Mouse (Mus musculus) intestine, postnatal 0 days (tissue): ENCODE results near the gene Dnaic2. TPM values are rescaled to one million over a fixed set of nuclear protein-coding genes. Genes with fewer than 3 reads are reported as not detected.
A peak's percentile ranks its signal among the peaks of the same experiment; 100 is the strongest.

ENCODE experiments used
- ATAC-seq: fragments of 200-750 bp; cut with Nextera tagmentation; 2 replicates; pipeline ENCODE4 v1.8.0; 2017; ENCODE audit warnings: mild to moderate bottlenecking, moderate TSS enrichment, moderate library complexity
- H3K27ac ChIP-seq: fragments of 300-500 bp; sonication (generic); 2 replicates; pipeline ENCODE4 v1.5.1; 2014; ENCODE audit warnings: mild to moderate bottlenecking, low read depth, low read length, moderate library complexity
- H3K27me3 ChIP-seq: fragments of 300-500 bp; sonication (generic); replicated peaks from 2 replicates; pipeline ENCODE4 v1.6.1; 2014; ENCODE audit warnings: low read length, mixed read lengths; ENCODE audit not compliant: control insufficient read depth, insufficient read depth
- H3K36me3 ChIP-seq: fragments of 300-500 bp; sonication (generic); 2 replicates; pipeline ENCODE4 v1.6.1; 2014; ENCODE audit warnings: mild to moderate bottlenecking, moderate library complexity; ENCODE audit not compliant: control insufficient read depth, insufficient read depth
- H3K4me1 ChIP-seq: fragments of 300-500 bp; sonication (generic); replicated peaks from 2 replicates; pipeline ENCODE4 v1.6.1; 2014; ENCODE audit warnings: antibody characterized with exemption, low read length, mixed read lengths; ENCODE audit not compliant: control insufficient read depth, insufficient read depth
- H3K4me2 ChIP-seq: fragments of 300-500 bp; sonication (generic); replicated peaks from 2 replicates; pipeline ENCODE4 v1.6.1; 2014; ENCODE audit warnings: low read depth, mild to moderate bottlenecking, moderate library complexity
- H3K4me3 ChIP-seq: fragments of 300-500 bp; sonication (generic); 2 replicates; pipeline ENCODE4 v1.5.1; 2014; ENCODE audit warnings: low read depth, low read length
- H3K9ac ChIP-seq: fragments of 300-500 bp; sonication (generic); 2 replicates; pipeline ENCODE4 v1.6.1; 2014; ENCODE audit warnings: mild to moderate bottlenecking, low read depth, low read length
- H3K9me3 ChIP-seq: fragments of 300-500 bp; sonication (generic); 2 replicates; pipeline ENCODE4 v1.6.1; 2016; ENCODE audit warnings: mixed run types; ENCODE audit not compliant: control insufficient read depth
- CTCF ChIP-seq: sonication (generic); IDR thresholded peaks from 2 replicates; pipeline ENCODE4 v1.5.1; 2016; ENCODE audit warnings: low read depth, mild to moderate bottlenecking, control low read depth, antibody characterized with exemption, moderate library complexity
- WGBS: fragments of 180-500 bp; shearing (Covaris S2); extraction: QIAGEN DNeasy Blood & Tissue Kit; methylation state at CpG from one replicate; pipeline ENCODE4 v1.1.7; 2014; 5-methylcytosine and 5-hydroxymethylcytosine counted together
- polyA plus RNA-seq: library from polyadenylated mRNA; unstranded; fragments of >200 nt; fragmentation: Nextera tagmentation; extraction: Ambion mirVana; gene quantifications from 2 replicates; pipeline ENCODE4 v1.2.1, GENCODE M21; 2015

Dnaic2 gene
- polyA plus RNA-seq, 1 experiment from 2014 or later: 0.22 TPM

- WGBS: 1% methylated on average over 50 of the region's 50 CpGs
- no peaks in the 10 kb centered on the region for H3K4me1 ChIP-seq
- H3K4me3 ChIP-seq: peak overlapping the region; percentile 33
- TF ChIP-seq CTCF: no peak
- ATAC-seq: no peak
- H3K27ac ChIP-seq: no peak overlapping the region
- H3K4me2 ChIP-seq: peak overlapping the region; percentile 60
- H3K36me3 ChIP-seq: no peaks in the 10 kb centered on the region
- no peak overlapping the region for H3K9ac ChIP-seq
- H3K9me3 ChIP-seq: no peaks in the 10 kb centered on the region
- peaks cover 69% of the 10 kb centered on the region for H3K27me3 ChIP-seq
Measured at GRCm38 (mm10) chr11:114791351-114791889, 64.2 kb downstream of the Dnaic2 start.

- WGBS: under 1% methylated on average over 56 of the region's 59 CpGs
- H3K4me2 ChIP-seq: peak overlapping the region; percentile 60
- no peaks in the 10 kb centered on the region for H3K4me1 ChIP-seq
- ATAC-seq: no peak
- H3K9me3 ChIP-seq: no peaks in the 10 kb centered on the region
- TF ChIP-seq CTCF: no peak
- no peak overlapping the region for H3K9ac ChIP-seq
- H3K36me3 ChIP-seq: no peaks in the 10 kb centered on the region
- peaks cover 64% of the 10 kb centered on the region for H3K27me3 ChIP-seq
- peak overlapping the region; percentile 33 for H3K4me3 ChIP-seq
- H3K27ac ChIP-seq: no peak overlapping the region
Measured at GRCm38 (mm10) chr11:114791891-114792411, 64.7 kb downstream of the Dnaic2 start.

DNA sequence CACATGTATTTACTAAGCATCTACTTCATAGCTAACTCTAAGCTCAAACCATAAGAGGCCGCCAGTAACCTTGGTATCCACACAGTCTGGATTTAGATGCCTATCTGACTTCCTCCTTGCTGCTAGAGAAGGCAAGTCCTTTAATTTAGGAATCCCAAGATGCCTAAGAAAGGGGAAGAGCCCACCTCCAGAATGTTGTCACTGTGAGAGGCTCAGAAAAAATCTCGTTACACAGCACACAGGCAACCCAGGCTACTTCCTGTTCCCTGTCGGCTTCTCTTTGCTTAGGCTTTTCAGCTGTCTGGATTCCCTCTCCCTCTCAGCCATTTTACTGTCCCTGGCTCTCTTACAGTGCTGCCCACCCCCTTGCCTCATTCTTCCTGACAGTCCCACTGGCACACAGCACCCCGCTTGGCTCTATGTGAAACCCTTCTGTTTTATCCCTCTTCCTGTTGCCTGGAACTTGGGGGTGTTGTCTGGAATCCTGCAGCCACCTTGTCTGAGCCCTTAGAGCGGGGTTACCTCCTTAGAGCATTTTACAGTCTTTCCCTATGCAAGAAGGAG, 65.8 kb downstream of the Dnaic2 start:
- Histone ChIP-seq H3K9me3 (no peaks in the 10 kb centered on the region), H3K4me3 (no peak overlapping the region), H3K27ac (no peak overlapping the region), H3K27me3 (peaks cover 55% of the 10 kb centered on the region), H3K4me1 (no peaks in the 10 kb centered on the region), H3K36me3 (no peaks in the 10 kb centered on the region), H3K9ac (no peak overlapping the region), H3K4me2 (no peak overlapping the region)
- TF ChIP-seq CTCF: no peak
- WGBS: 47% methylated on average over 5 of the region's 5 CpGs
- ATAC-seq: no peak

GRCm38 (mm10) chr11:114793868-114794545, 66.8 kb downstream of the Dnaic2 start:
- Histone ChIP-seq H3K27me3 (peaks cover 55% of the 10 kb centered on the region), H3K9me3 (no peaks in the 10 kb centered on the region), H3K4me1 (no peaks in the 10 kb centered on the region), H3K9ac (no peak overlapping the region), H3K4me3 (no peak overlapping the region), H3K4me2 (no peak overlapping the region), H3K36me3 (no peaks in the 10 kb centered on the region), H3K27ac (no peak overlapping the region)
- ATAC-seq: no peak
- TF ChIP-seq CTCF: no peak
- 71% methylated on average over 19 of the region's 19 CpGs for WGBS

DNA sequence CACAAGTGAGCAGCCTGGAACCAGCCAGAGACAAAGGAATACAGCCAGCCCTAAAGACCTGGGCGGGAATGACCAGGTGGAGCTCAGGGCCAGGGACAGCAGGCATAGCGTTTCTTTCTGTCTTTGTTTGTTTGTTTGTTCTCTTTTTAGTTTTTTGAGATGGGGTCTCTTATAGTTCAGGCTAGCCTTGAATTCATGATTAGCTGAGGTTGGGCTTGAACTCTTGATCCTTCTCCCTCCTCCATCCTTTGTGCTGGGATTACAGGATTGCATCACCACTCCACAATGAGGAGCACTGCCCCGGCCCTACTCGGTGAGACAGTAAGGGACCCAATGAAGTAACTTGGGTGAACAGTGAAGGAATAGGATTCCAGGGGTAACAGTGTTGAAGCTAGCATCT, 67.5 kb downstream of the Dnaic2 start:
- no peaks in the 10 kb centered on the region for H3K4me1 ChIP-seq
- H3K36me3 ChIP-seq: no peaks in the 10 kb centered on the region
- TF ChIP-seq CTCF: no peak
- peaks cover 49% of the 10 kb centered on the region for H3K27me3 ChIP-seq
- no peak overlapping the region for H3K4me2 ChIP-seq
- no peak overlapping the region for H3K27ac ChIP-seq
- H3K9me3 ChIP-seq: no peaks in the 10 kb centered on the region
- no peak overlapping the region for H3K9ac ChIP-seq
- 59% methylated on average over 4 of the region's 4 CpGs for WGBS
- no peak overlapping the region for H3K4me3 ChIP-seq
- no peak for ATAC-seq

DNA sequence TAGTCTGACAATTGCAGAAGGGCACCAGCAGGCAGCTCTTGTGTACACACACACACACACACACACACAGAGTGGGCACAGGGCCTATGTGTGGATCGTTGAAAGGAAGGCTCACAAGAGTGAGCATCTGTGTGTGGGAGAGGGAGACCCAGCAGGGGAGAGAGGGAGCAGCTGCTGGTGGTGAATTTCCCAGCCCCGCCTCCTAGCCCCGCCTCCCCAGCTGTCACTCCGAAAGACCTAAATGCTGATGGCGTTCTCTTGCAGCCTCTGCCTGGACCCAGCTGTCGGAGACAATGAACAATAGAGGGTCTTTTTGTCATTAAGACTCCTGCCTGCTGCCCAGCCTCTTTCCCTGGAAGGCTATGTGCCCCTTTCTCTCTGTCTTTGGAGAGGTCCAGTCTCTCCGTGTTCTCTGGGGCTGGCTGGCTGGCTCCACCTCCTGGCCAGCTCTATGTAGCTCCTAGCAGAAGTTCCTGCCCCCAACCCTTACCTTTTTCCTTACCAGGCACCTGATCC, 68.1 kb downstream of the Dnaic2 start:
- H3K9me3 ChIP-seq: no peaks in the 10 kb centered on the region
- peaks cover 43% of the 10 kb centered on the region for H3K27me3 ChIP-seq
- no peaks in the 10 kb centered on the region for H3K4me1 ChIP-seq
- TF ChIP-seq CTCF: peak; percentile 61
- no peaks in the 10 kb centered on the region for H3K36me3 ChIP-seq
- WGBS: under 1% methylated on average over 7 of the region's 7 CpGs
- H3K4me2 ChIP-seq: peak overlapping the region; percentile 63
- peak overlapping the region; percentile 24 for H3K4me3 ChIP-seq
- no peak overlapping the region for H3K9ac ChIP-seq
- H3K27ac ChIP-seq: no peak overlapping the region
- 0 out of 2 replicates have a peak, but pooled peaks have one; percentile 33 for ATAC-seq
